Mouse (Mus musculus) adrenal gland, adult 18-20 months (tissue): Measurements from ENCODE around the gene Stk24. TPM values are rescaled to one million over a fixed set of nuclear protein-coding genes. Genes with fewer than 3 reads are reported as not detected.

Experiments used
- DNase-seq, 2 experiments: peaks; one replicate each; pipeline ENCODE4 v3.0.0; 2021 to 2022; ENCODE audit warnings: low spot score in 2 of 2
- total RNA-seq, 2 experiments: library from RNA; stranded (reverse); gene quantifications; 1 replicate in 1 of 2; 2 replicates in 1 of 2; pipeline ENCODE4 v1.2.3; 2021

Gene Stk24
- total RNA-seq, 2 experiments from 2014 or later, result 82.2 to 121 TPM

- DNase-seq, result no peak
These were observed 62.5 kb downstream of the Stk24 start for GRCm38 (mm10) chr14:121317312-121317671.

GRCm38 (mm10) chr14:121316631-121317311, 63.0 kb downstream of the Stk24 start:
- DNase-seq, result no peak

- no peak for DNase-seq
These were observed 63.7 kb downstream of the Stk24 start for GRCm38 (mm10) chr14:121316136-121316535.

GRCm38 (mm10) chr14:121314934-121315333, 64.9 kb downstream of the Stk24 start:
- DNase-seq, result no peak

GRCm38 (mm10) chr14:121313283-121313682, 66.5 kb downstream of the Stk24 start:
- no peak for DNase-seq

GRCm38 (mm10) chr14:121311083-121311482, 68.7 kb downstream of the Stk24 start:
- no peak for DNase-seq

- DNase-seq, result no peak
These were observed 69.3 kb downstream of the Stk24 start for GRCm38 (mm10) chr14:121310325-121311080.

- no peak for DNase-seq
These were observed 69.9 kb downstream of the Stk24 start for GRCm38 (mm10) chr14:121309909-121310308.

- no peak for DNase-seq
These were observed 74.3 kb downstream of the Stk24 start for GRCm38 (mm10) chr14:121305316-121306064.

- DNase-seq, result no peak
These were observed 75.3 kb downstream of the Stk24 start for GRCm38 (mm10) chr14:121304523-121304922.

- DNase-seq, result no peak
These were observed 80.7 kb downstream of the Stk24 start for GRCm38 (mm10) chr14:121299093-121299492.

- DNase-seq, result no peak
These were observed 81.3 kb downstream of the Stk24 start for GRCm38 (mm10) chr14:121298537-121298936.

GRCm38 (mm10) chr14:121297103-121297502, 82.7 kb downstream of the Stk24 start:
- DNase-seq, result no peak

GRCm38 (mm10) chr14:121294484-121294883, 85.3 kb downstream of the Stk24 start:
- DNase-seq, result no peak

GRCm38 (mm10) chr14:121292391-121292790, 87.4 kb downstream of the Stk24 start:
- no peak for DNase-seq

GRCm38 (mm10) chr14:121291881-121292280, 87.9 kb downstream of the Stk24 start:
- no peak for DNase-seq

GRCm38 (mm10) chr14:121285379-121286120, 94.3 kb downstream of the Stk24 start:
- DNase-seq, result no peak

GRCm38 (mm10) chr14:121281336-121281710, 98.5 kb downstream of the Stk24 start:
- DNase-seq, result no peak

- DNase-seq, result peak in 1 of 2 experiments; percentile 34
These were observed 99.0 kb downstream of the Stk24 start for GRCm38 (mm10) chr14:121280601-121281335.

- DNase-seq, result peak; percentile 86 to 87
These were observed 100.7 kb downstream of the Stk24 start for GRCm38 (mm10) chr14:121279106-121279505.
